Mouse (Mus musculus) embryonic fibroblast, embryonic 13.5 days (primary cell): ENCODE results near the gene Trappc3l.

Experiments
- CTCF ChIP-seq: IDR thresholded peaks from 2 replicates; pipeline ENCODE4 v1.5.1; 2011; ENCODE audit warnings: mild to moderate bottlenecking, control low read depth, low read length, moderate library complexity, borderline replicate concordance; ENCODE audit not compliant: insufficient read depth
- POLR2A ChIP-seq: IDR thresholded peaks from 2 replicates; pipeline ENCODE4 v1.6.1; 2011; ENCODE audit warnings: low read depth, mild to moderate bottlenecking, control low read depth, low read length, moderate library complexity

- no peak for TF ChIP-seq CTCF
- TF ChIP-seq POLR2A: no peak
Observed at GRCm38 (mm10) chr10:34150454-34150853, 113.1 kb downstream of the Trappc3l start.
